ENCODE assay signal across 16 mouse cellular contexts in genomic region chr9:111019022-111019421, GRCm38 (mm10). TPM values are rescaled to one million over a fixed set of nuclear protein-coding genes. Genes with fewer than 3 reads are reported as not detected.
DNase-seq lines count a peak whose midpoint lies in the region; ATAC-seq lines count a peak whose summit lies in the region.
"Had no signal": no experiment of that assay in that cellular context is flagged by ENCODE, and none has a peak within 500 bp of the region (broad histone marks: within the 10 kb centered on the region; RNA-seq: fewer than 3 reads in every experiment).

Gene Ltf, plus strand, starts transcription at chr9:111019271.

- H3K4me3 ChIP-seq in heart, embryonic 10.5 days: no peak within 1 kb of the TSS
- H3K4me3 ChIP-seq in limb, embryonic 10.5 days: no peak within 1 kb of the TSS
- no peak within 1 kb of the TSS for H3K4me3 ChIP-seq in midbrain, embryonic 13.5 days (replicated peaks)
- H3K4me3 ChIP-seq: hindbrain, embryonic 15.5 days; kidney, embryonic 15.5 days had no signal

- intact Hi-C loops in heart, postnatal 14 days (cut with DNase I): no loop called here

- H3K27me3 ChIP-seq in heart, embryonic 10.5 days (ENCODE audit: insufficient read depth, poor library complexity, severe bottlenecking): no peaks in the 10 kb centered on the region
- H3K27me3 ChIP-seq in limb, embryonic 10.5 days (ENCODE audit: low read depth, poor library complexity, severe bottlenecking): no peaks in the 10 kb centered on the region
- no peaks in the 10 kb centered on the region for H3K27me3 ChIP-seq in midbrain, embryonic 13.5 days
- H3K27me3 ChIP-seq: hindbrain, embryonic 15.5 days; kidney, embryonic 15.5 days had no signal

- 0 out of 2 replicates have a peak, but pooled peaks cover 6% of the 10 kb centered on the region for H3K4me1 ChIP-seq in heart, embryonic 10.5 days
- H3K4me1 ChIP-seq in limb, embryonic 10.5 days: peaks cover 13% of the 10 kb centered on the region
- no peaks in the 10 kb centered on the region for H3K4me1 ChIP-seq in midbrain, embryonic 13.5 days (replicated peaks)
- H3K4me1 ChIP-seq: hindbrain, embryonic 15.5 days; kidney, embryonic 15.5 days had no signal

- H3K36me3 ChIP-seq in heart, embryonic 10.5 days: no peaks in the 10 kb centered on the region
- H3K36me3 ChIP-seq in limb, embryonic 10.5 days: no peaks in the 10 kb centered on the region
- H3K36me3 ChIP-seq in midbrain, embryonic 13.5 days: no peaks in the 10 kb centered on the region
- H3K36me3 ChIP-seq: hindbrain, embryonic 15.5 days; kidney, embryonic 15.5 days had no signal

- DNase-seq in heart, embryonic 10.5 days (ENCODE audit: low spot score): no peak
- DNase-seq in heart, postnatal 14 days: no peak
- no peak for DNase-seq in limb, embryonic 10.5 days (ENCODE audit: low spot score)
- no peak for DNase-seq in right cerebral cortex, postnatal 14 days
- DNase-seq in natural killer cell, adult 2 months (ENCODE audit: low spot score in 2 of 2): no peak
- DNase-seq: cerebellum, adult 2 months; embryo, embryonic 11 days; layer of hippocampus, adult 9-11 months; right cerebral cortex, postnatal 4 days; thymus, adult 18-20 months had no signal

- peak within 1 kb of the TSS; percentile 52; the same call in 1 of the 2 replicates for H3K27ac ChIP-seq in heart, embryonic 10.5 days
- peak within 1 kb of the TSS; percentile 61; the same call in 1 of the 2 replicates for H3K27ac ChIP-seq in limb, embryonic 10.5 days
- H3K27ac ChIP-seq in midbrain, embryonic 13.5 days: no peak within 1 kb of the TSS
- H3K27ac ChIP-seq: hindbrain, embryonic 15.5 days; kidney, embryonic 15.5 days had no signal

- peak; percentile 42; the same call in 1 of the 2 replicates for ATAC-seq in common myeloid progenitor, adult 5-6 weeks (replicated peaks; ENCODE audit: low read depth, poor library complexity, severe bottlenecking)
- peak; percentile 62 for ATAC-seq in megakaryocyte progenitor cell, adult 5-6 weeks (replicated peaks; ENCODE audit: poor library complexity)
- no peak for ATAC-seq in midbrain, embryonic 13.5 days

- no peak within 1 kb of the TSS for H3K4me2 ChIP-seq in midbrain, embryonic 13.5 days (replicated peaks)
- H3K4me2 ChIP-seq: hindbrain, embryonic 15.5 days; kidney, embryonic 15.5 days had no signal

- no peaks in the 10 kb centered on the region for H3K9me3 ChIP-seq in heart, embryonic 10.5 days
- no peaks in the 10 kb centered on the region for H3K9me3 ChIP-seq in limb, embryonic 10.5 days (replicated peaks)
- H3K9me3 ChIP-seq in midbrain, embryonic 13.5 days: no peaks in the 10 kb centered on the region
- H3K9me3 ChIP-seq: hindbrain, embryonic 15.5 days; kidney, embryonic 15.5 days had no signal

- no peak within 1 kb of the TSS for H3K9ac ChIP-seq in midbrain, embryonic 13.5 days (replicated peaks)
- H3K9ac ChIP-seq: hindbrain, embryonic 15.5 days; kidney, embryonic 15.5 days had no signal

- 63% methylated on average over 5 of the region's 5 CpGs for WGBS in heart, embryonic 10.5 days
- 81% methylated on average over 5 of the region's 5 CpGs for WGBS in limb, embryonic 10.5 days
- WGBS in midbrain, embryonic 13.5 days: 80% methylated on average over 5 of the region's 5 CpGs

RNA-seq across cellular contexts. Expression of gene Ltf, which starts in this region (rescaled TPM):
- 0.40 TPM in 1 of 2 replicates, not detected in the other for polyA plus RNA-seq in heart, embryonic 10.5 days (2016; fragmentation: Nextera tagmentation; extraction: Ambion mirVana)
- 1 to 10 TPM; 1.6 to 1.8 TPM for total RNA-seq in heart, postnatal 14 days (2021)
- 52.3 and 80.1 TPM in 2 replicates for total RNA-seq in common myeloid progenitor, adult 5-6 weeks (2017)
- not detected in 2 replicates for polyA plus RNA-seq in limb, embryonic 10.5 days (2016; fragmentation: Nextera tagmentation; extraction: Ambion mirVana)
- 147 and 161 TPM in 2 replicates for total RNA-seq in megakaryocyte progenitor cell, adult 5-6 weeks (2015)
- 168 and 196 TPM in 2 replicates for total RNA-seq in megakaryocyte progenitor cell, adult 5-6 weeks (2017)
- 0.54 and 0.61 TPM in 2 replicates for polyA plus RNA-seq in midbrain, embryonic 13.5 days (2015; fragmentation: Nextera tagmentation; extraction: Ambion mirVana)
- total RNA-seq: ES-E14 had no signal

Comparison
In these comparisons a context has a peak if more than half of its experiments do, and no peak if none do; other contexts are left out.
1. RNA of gene Ltf (total RNA-seq): 147 to 196 TPM in megakaryocyte progenitor cell, adult 5-6 weeks and 52.3 to 80.1 TPM in common myeloid progenitor, adult 5-6 weeks; 1.6 to 1.8 TPM in heart, postnatal 14 days; every median in the first group is over 10 times any median in the second.